Mouse (Mus musculus) MEL (cell line): ENCODE results near the gene Mroh2a. TPM values are rescaled to one million over a fixed set of nuclear protein-coding genes. Genes with fewer than 3 reads are reported as not detected.
A peak's percentile ranks its signal among the peaks of the same experiment; 100 is the strongest.

Source experiments
- DNase-seq: peaks from one replicate; pipeline ENCODE4 v3.0.0; 2011; ENCODE audit warnings: low read depth, low spot score
- H3K27ac ChIP-seq: 2 replicates; pipeline ENCODE4 v1.5.1; 2012; ENCODE audit warnings: low read depth, mild to moderate bottlenecking, control low read depth, low read length, moderate library complexity; ENCODE audit not compliant: control insufficient read depth
- H3K27me3 ChIP-seq, 2 experiments: fragments of 150-350 bp in 1 of 2; sonication (generic) in 1 of 2; 2 replicates each; pipeline ENCODE4 v1.6.1; 2012; ENCODE audit warnings: low read length in 2 of 2, mild to moderate bottlenecking in 2 of 2, improper control_type of control experiment in 1 of 2, moderate library complexity in 1 of 2; ENCODE audit not compliant: insufficient read depth in 2 of 2, control insufficient read depth in 1 of 2
- H3K36me3 ChIP-seq, 2 experiments: 2 replicates each; pipeline ENCODE4 v1.6.1; 2012 to 2014; ENCODE audit warnings: low read length in 2 of 2, improper control_type of control experiment in 1 of 2, inconsistent platforms in 1 of 2, mild to moderate bottlenecking in 1 of 2; ENCODE audit not compliant: insufficient read depth in 2 of 2, control insufficient read depth in 1 of 2
- H3K4me1 ChIP-seq, 2 experiments: fragments of 150-350 bp in 1 of 2; sonication (generic) in 1 of 2; 2 replicates each; pipeline ENCODE4 v1.6.1; 2012; ENCODE audit warnings: low read length in 2 of 2, improper control_type of control experiment in 1 of 2, mild to moderate bottlenecking in 1 of 2; ENCODE audit not compliant: insufficient read depth in 2 of 2, control insufficient read depth in 1 of 2
- H3K4me3 ChIP-seq, 2 experiments: fragments of 150-350 bp in 1 of 2; sonication (generic) in 1 of 2; 2 replicates each; pipeline ENCODE4 v1.5.1; 2012; ENCODE audit warnings: low read depth in 2 of 2, low read length in 2 of 2, mild to moderate bottlenecking in 2 of 2, moderate library complexity in 2 of 2, control low read depth in 1 of 2, improper control_type of control experiment in 1 of 2; ENCODE audit not compliant: control insufficient read depth in 1 of 2, insufficient read depth in 1 of 2
- H3K79me2 ChIP-seq: 2 replicates; pipeline ENCODE4 v1.6.1; 2012; ENCODE audit warnings: mild to moderate bottlenecking, low read length, moderate library complexity; ENCODE audit not compliant: control insufficient read depth, poor library complexity, insufficient read depth
- H3K9ac ChIP-seq: 2 replicates; pipeline ENCODE4 v1.6.1; 2012; ENCODE audit warnings: low read depth, mild to moderate bottlenecking, control low read depth, low read length, moderate library complexity; ENCODE audit not compliant: control insufficient read depth, poor library complexity, severe bottlenecking
- H3K9me3 ChIP-seq: fragments of 150-350 bp; sonication (generic); replicated peaks from 2 replicates; pipeline ENCODE4 v1.6.1; 2012; ENCODE audit warnings: mild to moderate bottlenecking, low read length, improper control_type of control experiment, moderate library complexity; ENCODE audit not compliant: insufficient read depth
- BHLHE40 ChIP-seq: IDR thresholded peaks from 2 replicates; pipeline ENCODE4 v1.6.1; 2012; ENCODE audit warnings: low read depth, mild to moderate bottlenecking, inconsistent platforms, low read length, improper control_type of control experiment, borderline replicate concordance
- CHD1 ChIP-seq: IDR thresholded peaks from 2 replicates; pipeline ENCODE4 v1.6.1; 2012; ENCODE audit warnings: low read depth, mild to moderate bottlenecking, inconsistent platforms, low read length, improper control_type of control experiment
- CHD2 ChIP-seq: IDR thresholded peaks from 2 replicates; pipeline ENCODE4 v1.6.1; 2011; ENCODE audit warnings: low read length, improper control_type of control experiment
- CTCF ChIP-seq, 3 experiments: IDR thresholded peaks in 2 of 3; conservative IDR thresholded peaks in 1 of 3; 2 replicates each; pipeline ENCODE4 v1.5.1; 2011 to 2012; ENCODE audit warnings: low read length in 3 of 3, low read depth in 2 of 3, mild to moderate bottlenecking in 2 of 3, improper control_type of control experiment in 1 of 3, inconsistent platforms in 1 of 3, mixed read lengths in 1 of 3, moderate library complexity in 1 of 3; ENCODE audit not compliant: control insufficient read depth in 1 of 3, insufficient read depth in 1 of 3, poor library complexity in 1 of 3, severe bottlenecking in 1 of 3
- E2F4 ChIP-seq: IDR thresholded peaks from 2 replicates; pipeline ENCODE4 v1.6.1; 2011; ENCODE audit warnings: low read depth, low read length, improper control_type of control experiment, borderline replicate concordance
- EP300 ChIP-seq, 2 experiments: IDR thresholded peaks; 2 replicates each; pipeline ENCODE4 v1.6.1; 2011; ENCODE audit warnings: improper control_type of control experiment in 2 of 2, low read length in 2 of 2, low read depth in 1 of 2, mild to moderate bottlenecking in 1 of 2
- JUND ChIP-seq: IDR thresholded peaks from 2 replicates; pipeline ENCODE4 v1.6.1; 2011; ENCODE audit warnings: low read depth, mild to moderate bottlenecking, improper control_type of control experiment, low read length
- MAX ChIP-seq: IDR thresholded peaks from 2 replicates; pipeline ENCODE4 v1.6.1; 2011; ENCODE audit warnings: low read length, improper control_type of control experiment
- MAZ ChIP-seq: IDR thresholded peaks from 2 replicates; pipeline ENCODE4 v1.6.1; 2012; ENCODE audit warnings: low read depth, mild to moderate bottlenecking, inconsistent platforms, low read length, improper control_type of control experiment
- MEF2A ChIP-seq: IDR thresholded peaks from 2 replicates; pipeline ENCODE4 v1.6.1; 2014; ENCODE audit warnings: low read depth, mild to moderate bottlenecking, inconsistent platforms, low read length, improper control_type of control experiment; ENCODE audit not compliant: poor library complexity, insufficient replicate concordance, severe bottlenecking; ENCODE audit errors: extremely low read depth
- MXI1 ChIP-seq: IDR thresholded peaks from 2 replicates; pipeline ENCODE4 v1.6.1; 2011; ENCODE audit warnings: mild to moderate bottlenecking, low read depth, low read length, improper control_type of control experiment
- MYB ChIP-seq: IDR thresholded peaks from 2 replicates; pipeline ENCODE4 v1.6.1; 2011; ENCODE audit warnings: mild to moderate bottlenecking, low read depth, low read length, improper control_type of control experiment
- NELFE ChIP-seq: IDR thresholded peaks from 2 replicates; pipeline ENCODE4 v1.6.1; 2011; ENCODE audit warnings: low read depth, low read length, improper control_type of control experiment
- NRF1 ChIP-seq: IDR thresholded peaks from 2 replicates; pipeline ENCODE4 v1.6.1; 2014; ENCODE audit warnings: low read depth, mild to moderate bottlenecking, inconsistent platforms, low read length, improper control_type of control experiment, moderate library complexity; ENCODE audit not compliant: poor library complexity, insufficient read depth, severe bottlenecking
- SIN3A ChIP-seq: IDR thresholded peaks from 2 replicates; pipeline ENCODE4 v1.6.1; 2012; ENCODE audit warnings: low read length, improper control_type of control experiment, inconsistent platforms
- TAL1 ChIP-seq: IDR thresholded peaks from 2 replicates; pipeline ENCODE4 v1.6.1; 2012; ENCODE audit warnings: mild to moderate bottlenecking, inconsistent platforms, low read length, moderate library complexity, mixed read lengths
- TCF12 ChIP-seq: IDR thresholded peaks from 2 replicates; pipeline ENCODE4 v1.6.1; 2014; ENCODE audit warnings: low read depth, mild to moderate bottlenecking, inconsistent platforms, low read length, improper control_type of control experiment, moderate library complexity
- UBTF ChIP-seq: IDR thresholded peaks from 2 replicates; pipeline ENCODE4 v1.6.1; 2012; ENCODE audit warnings: low read depth, mild to moderate bottlenecking, inconsistent platforms, low read length, improper control_type of control experiment, moderate library complexity, borderline replicate concordance; ENCODE audit not compliant: insufficient read depth
- USF1 ChIP-seq: IDR thresholded peaks from 2 replicates; pipeline ENCODE4 v1.6.1; 2014; ENCODE audit warnings: low read depth, mild to moderate bottlenecking, inconsistent platforms, low read length, improper control_type of control experiment, moderate library complexity
- ZC3H11A ChIP-seq: IDR thresholded peaks from 2 replicates; pipeline ENCODE4 v1.6.1; 2012; ENCODE audit warnings: low read depth, mild to moderate bottlenecking, inconsistent platforms, low read length, improper control_type of control experiment
- polyA plus RNA-seq, 2 experiments: library from polyadenylated mRNA; stranded (reverse) in 1 of 2; unstranded in 1 of 2; fragments of >175 nt in 1 of 2; fragments of >200 nt in 1 of 2; gene quantifications; 2 replicates each; pipeline versions ENCODE4 v1.2.1 to v1.2.4; 2012; ENCODE audit warnings: low replicate concordance in 2 of 2, low read depth in 1 of 2; ENCODE audit not compliant: insufficient read length in 2 of 2, insufficient read depth in 1 of 2, missing spikeins in 1 of 2
- total RNA-seq: library from RNA; depleted of rRNA; stranded (reverse); fragments of 300-350 nt; gene quantifications from 2 replicates; pipeline ENCODE4 v1.2.3, GENCODE M21; 2012

Mroh2a gene
- total and polyA plus RNA-seq, 3 experiments = 0.27 to 2.5 TPM; not detected in 1

DNA sequence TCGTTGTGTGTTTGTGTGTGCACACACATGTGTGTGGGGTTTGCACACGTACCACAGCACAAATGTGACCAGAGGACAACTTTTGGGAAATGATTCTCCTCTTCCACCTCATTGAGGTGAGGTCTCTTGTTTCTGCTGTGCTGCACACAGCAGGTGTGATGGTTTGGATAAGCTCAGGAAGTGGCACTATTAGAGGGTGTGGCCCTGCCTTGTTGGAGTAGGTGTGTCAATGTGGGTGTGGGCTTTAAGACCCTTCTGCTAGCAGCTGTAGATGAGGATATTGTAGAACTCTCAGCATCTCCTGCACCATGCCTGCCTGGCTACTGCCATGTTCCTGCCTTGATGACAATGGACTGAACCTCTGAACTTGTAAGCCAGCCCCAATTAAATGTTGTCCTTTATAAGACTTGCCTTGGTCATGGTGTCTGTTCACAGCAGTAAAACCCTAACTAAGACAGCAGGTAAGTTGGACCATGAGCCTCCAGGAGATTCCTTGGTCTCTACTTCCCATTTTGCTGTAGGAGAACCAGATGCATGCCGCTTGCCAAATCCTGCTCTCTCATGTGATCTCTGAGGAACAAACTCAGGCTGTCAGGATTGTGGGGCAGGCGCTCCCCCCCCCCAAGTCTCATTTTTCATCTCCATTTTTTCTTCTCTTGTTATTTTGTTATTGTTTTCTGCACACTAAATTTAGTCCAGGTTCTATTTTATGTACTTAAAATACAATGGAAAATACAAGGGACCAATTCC, 69.6 kb downstream of the Mroh2a start:
- Histone ChIP-seq H3K4me3 (no peak overlapping the region), H3K79me2 (no peaks in the 10 kb centered on the region), H3K9ac (no peak overlapping the region), H3K27ac (no peak overlapping the region), H3K36me3 (no peaks in the 10 kb centered on the region), H3K4me1 (no peaks in the 10 kb centered on the region), H3K27me3 (peaks cover 0 to 2% of the 10 kb centered on the region in 2 experiments; a peak in 1 of 4 replicates), H3K9me3 (no peaks in the 10 kb centered on the region)
- no peak for TF ChIP-seq E2F4
- TF ChIP-seq MEF2A = no peak
- no peak for TF ChIP-seq UBTF
- no peak for TF ChIP-seq SIN3A
- TF ChIP-seq TCF12 = no peak
- no peak for TF ChIP-seq BHLHE40
- no peak for TF ChIP-seq MAX
- TF ChIP-seq CHD1 = no peak
- TF ChIP-seq NELFE = no peak
- TF ChIP-seq CTCF (IDR thresholded peaks at IDR 0.05 in 2 of 3, conservative IDR thresholded peaks at IDR 0.05 in 1 of 3; ENCODE audit: control insufficient read depth in 1 of 3, insufficient read depth in 1 of 3, low read depth in 2 of 3, low read length in 3 of 3, poor library complexity in 1 of 3, severe bottlenecking in 1 of 3) = no peak
- TF ChIP-seq EP300 (IDR thresholded peaks at IDR 0.05; ENCODE audit: low read depth in 1 of 2, low read length in 2 of 2) = no peak
- no peak for TF ChIP-seq CHD2
- no peak for TF ChIP-seq NRF1
- TF ChIP-seq JUND = no peak
- no peak for TF ChIP-seq MAZ
- no peak for TF ChIP-seq TAL1
- TF ChIP-seq USF1 = no peak
- TF ChIP-seq ZC3H11A = no peak
- TF ChIP-seq MXI1 = no peak
- no peak for TF ChIP-seq MYB
- DNase-seq = peak; percentile 11
